Mouse (Mus musculus) forelimb bud, embryonic 11.5 days (tissue): ENCODE results near the gene Ugt1a2.
"Not testable (repeated sequence)": the region's sequence is repeated elsewhere in the genome, so short reads cannot be mapped to it uniquely, and the experiment has no call there.

ENCODE experiments used
- DNase-seq: peaks from one replicate; pipeline ENCODE4 v3.0.0-alpha.2; 2012; ENCODE audit warnings: low read depth, low spot score

Gene Ugt1a2

DNA sequence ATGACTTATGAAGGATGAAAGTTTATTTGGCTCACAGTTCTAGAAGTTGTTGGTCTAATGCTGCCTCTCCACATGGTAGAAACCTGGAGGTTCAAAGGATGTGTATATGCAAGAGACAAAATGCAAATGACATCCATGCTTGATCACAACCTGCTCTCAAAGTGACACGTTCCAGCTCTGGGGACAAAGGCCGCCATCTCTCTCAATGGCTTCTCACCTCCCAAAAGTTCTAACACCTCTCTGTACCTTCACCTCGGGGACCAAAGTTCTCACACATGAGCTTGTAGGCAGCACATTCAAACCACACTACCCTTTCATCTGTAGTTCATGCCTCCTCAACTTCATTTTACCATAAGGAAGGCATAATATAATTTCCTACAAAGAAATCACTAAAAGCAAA is 17.2 kb downstream of the Ugt1a2 start:
- DNase-seq = no peak

GRCm38 (mm10) chr1:88218051-88218450 is 17.6 kb downstream of the Ugt1a2 start:
- DNase-seq = no peak

- DNase-seq = no peak
Measured at GRCm38 (mm10) chr1:88218591-88218990, 18.2 kb downstream of the Ugt1a2 start.

- DNase-seq = no peak
Measured at GRCm38 (mm10) chr1:88219054-88219453, 18.7 kb downstream of the Ugt1a2 start.

- no peak for DNase-seq
Measured at GRCm38 (mm10) chr1:88220336-88220735, 19.9 kb downstream of the Ugt1a2 start.

GRCm38 (mm10) chr1:88222216-88222615 is 21.8 kb downstream of the Ugt1a2 start:
- DNase-seq = no peak

DNA sequence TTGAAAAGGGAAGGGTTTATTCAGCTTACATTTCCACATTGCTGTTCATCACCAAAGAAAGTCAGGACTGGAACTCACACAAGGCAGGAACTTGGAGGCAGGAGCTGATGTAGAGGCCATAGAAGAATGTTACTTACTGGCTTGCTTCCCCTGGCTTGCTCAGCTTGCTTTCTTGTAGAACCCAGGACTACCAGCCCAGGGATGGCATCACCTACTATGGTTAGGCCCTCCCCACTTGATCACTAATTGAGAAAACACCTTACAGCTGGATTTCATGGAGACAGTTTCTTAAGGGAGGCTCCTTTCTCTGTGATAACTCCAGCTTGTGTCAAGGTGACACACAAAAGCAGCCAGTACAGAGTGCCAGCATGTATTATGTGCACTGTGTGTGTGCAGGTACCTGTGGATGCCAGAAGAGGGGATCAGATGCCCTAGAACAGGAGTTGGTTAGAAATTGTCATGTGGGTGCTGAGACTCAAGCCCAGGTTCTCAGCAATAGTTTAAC is 22.7 kb downstream of the Ugt1a2 start:
- DNase-seq = not testable (repeated sequence)

DNA sequence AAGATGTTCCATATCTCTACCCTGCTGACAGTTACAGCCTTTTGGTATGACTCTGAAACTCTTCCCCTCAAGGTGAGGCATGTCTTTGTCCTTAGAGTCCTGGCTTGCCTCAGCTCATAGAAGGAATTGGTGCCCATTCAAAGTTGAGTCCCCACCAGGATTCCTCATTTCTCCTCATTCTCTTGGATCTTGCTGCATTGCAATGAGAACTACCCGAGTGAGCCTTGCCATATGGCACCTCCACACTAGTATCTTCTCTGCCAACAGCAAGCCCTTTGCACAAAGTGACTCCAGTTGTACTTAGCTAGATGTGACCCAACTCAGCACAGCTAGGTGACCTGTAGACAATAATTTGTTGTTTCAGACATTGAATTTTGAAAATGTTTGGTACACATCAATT is 23.2 kb downstream of the Ugt1a2 start:
- no peak for DNase-seq

DNA sequence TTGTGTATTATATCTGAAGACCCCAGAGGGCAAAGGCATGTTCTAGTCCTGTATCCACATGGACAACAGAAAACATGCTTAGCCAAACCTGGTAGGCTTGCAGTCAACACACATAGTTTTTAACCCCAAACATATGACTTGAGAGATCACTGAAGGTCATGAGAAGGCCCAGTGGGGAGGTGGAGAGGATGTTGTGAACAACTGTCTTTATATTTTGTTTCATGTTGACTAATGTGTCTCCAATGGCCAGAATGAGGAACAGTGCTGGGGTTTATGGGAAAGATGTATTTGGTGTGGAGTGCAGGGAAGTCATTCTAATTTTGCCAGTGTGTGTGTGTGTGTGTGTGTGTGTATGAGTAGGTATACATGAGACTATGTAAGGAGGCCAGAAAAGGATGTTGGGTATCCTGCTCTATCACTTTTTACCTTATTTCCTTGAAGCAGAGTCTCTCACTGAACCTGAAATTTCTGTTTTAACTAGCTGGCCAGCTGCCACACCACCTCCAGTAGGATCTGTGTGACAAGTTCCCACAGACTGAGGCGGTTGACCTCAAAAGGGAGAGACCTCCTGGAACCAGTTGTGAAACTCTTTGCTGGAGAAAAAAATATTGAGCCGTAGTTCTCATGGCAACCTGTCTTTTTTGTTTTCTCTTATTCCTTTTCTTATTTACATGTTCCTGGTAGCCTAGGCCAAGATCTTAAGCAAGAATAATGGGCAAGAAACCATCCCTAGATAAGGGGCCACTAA is 23.8 kb downstream of the Ugt1a2 start:
- DNase-seq = no peak

- DNase-seq = not testable (repeated sequence)
Measured at GRCm38 (mm10) chr1:88225301-88225700, 24.9 kb downstream of the Ugt1a2 start.

- DNase-seq = no peak
Measured at GRCm38 (mm10) chr1:88225741-88226140, 25.3 kb downstream of the Ugt1a2 start.

DNA sequence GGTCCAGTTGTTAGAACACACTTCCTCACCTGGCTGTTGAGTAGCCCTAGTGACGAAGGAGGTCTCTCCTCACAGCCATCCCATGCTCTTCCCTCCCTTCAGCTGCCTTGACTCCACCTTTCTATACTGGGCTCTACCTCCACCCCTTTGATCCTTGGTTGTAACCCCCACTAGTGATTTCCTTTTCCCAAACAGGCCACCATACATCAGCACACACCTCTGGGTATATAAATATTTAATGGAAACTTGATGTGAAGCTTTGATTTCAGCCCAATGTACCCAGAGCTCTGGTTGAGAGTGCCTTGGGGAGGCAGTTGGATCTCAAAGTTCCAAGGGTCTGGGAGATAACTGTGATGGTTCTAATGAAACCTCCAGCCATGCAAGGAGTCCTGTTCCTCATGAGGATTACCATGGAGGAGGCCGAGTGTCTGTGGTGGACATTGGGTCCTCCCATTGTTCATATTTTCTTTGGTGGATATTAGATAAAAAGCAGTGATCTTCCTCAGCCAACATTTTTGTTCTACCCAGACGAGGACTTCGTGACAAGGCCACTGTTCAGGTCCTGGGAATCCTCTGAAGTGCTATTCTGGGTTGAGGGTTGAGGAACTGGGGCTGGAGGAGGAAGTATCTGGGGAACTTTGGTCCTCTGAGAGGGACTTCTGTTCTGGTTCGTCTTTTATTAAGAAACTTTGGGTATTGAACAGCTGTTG is 26.4 kb downstream of the Ugt1a2 start, which contains the start of gene Mroh2a:
TSS of gene Mroh2a (plus strand) at position 317 of the 710 bp plus-strand sequence.
- DNase-seq = no peak

DNA sequence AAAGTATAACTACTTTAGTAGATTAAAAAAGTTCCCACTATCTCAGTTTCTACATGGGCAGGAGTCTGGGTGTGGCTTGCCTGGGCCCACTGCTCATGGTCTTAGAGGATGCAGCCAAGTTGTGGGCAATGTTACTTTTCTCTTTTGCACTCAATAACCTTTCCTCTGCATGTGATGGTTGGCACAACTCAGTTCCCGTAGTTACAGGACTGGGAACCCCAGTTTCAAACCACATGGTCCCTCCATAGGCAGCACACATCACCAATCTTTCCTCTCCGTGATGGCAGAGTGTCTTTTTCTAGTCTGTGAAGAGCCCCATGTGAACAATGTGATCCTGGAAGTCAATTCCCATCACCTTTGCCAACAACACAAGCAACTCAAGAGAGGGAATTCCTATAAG is 27.1 kb downstream of the Ugt1a2 start:
- DNase-seq = no peak

DNA sequence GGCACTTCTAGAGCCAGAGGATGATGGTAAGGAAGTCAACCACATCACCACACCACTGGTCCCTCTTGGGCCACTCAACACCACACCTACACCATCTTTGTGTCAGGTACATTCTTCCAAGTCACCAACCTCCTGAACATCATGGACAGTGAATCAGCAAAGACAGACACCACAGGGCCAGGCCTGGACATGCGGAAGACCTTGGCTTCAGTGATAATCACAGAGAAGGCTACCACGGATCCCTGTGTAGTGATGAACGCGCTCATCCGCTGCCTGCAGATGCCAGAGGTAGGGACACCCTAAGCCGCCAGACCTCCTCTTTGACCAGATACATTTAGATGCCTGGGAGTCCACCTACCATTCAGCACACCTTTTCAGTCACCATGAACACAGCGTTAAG is 27.7 kb downstream of the Ugt1a2 start:
- DNase-seq = no peak

GRCm38 (mm10) chr1:88229566-88229965 is 29.2 kb downstream of the Ugt1a2 start:
- DNase-seq = no peak

DNA sequence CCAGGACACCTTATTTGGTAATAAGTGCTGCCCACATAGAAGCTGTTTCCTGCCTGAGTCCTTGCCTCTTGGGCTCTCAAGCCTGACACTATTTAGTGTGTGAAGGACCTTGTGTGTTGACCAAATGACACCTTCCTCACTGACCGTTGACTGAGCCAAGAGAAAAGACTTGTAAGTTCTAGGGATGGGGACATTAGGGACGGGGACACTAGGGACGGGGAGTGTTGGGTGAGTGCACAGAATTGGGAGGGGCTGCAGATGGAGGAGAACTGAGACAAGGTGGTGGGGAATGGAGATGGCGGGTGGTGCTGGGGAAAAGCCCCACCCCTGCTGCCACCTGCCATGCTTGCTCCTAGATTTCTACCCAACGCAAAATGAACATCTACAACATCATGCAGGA is 29.6 kb downstream of the Ugt1a2 start:
- DNase-seq = no peak

DNA sequence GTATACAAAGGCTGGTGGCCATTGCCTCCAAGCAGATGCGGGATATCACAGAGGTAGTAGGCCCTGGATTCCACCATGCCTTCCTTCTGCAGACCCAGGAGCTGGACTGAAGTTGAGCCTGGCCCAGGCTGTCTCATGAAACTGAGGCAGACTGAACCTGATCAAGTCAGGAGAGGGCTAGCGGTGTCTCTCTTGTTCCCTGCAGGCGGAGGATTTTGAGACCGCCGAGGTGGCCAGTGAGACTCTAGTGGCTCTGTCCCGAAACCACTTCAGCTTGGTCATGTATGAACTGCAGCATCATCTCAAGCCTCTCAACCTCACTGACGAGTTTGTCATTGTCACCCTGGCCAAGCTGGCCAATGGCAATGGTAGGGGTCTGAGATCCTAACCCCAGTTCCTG is 30.0 kb downstream of the Ugt1a2 start:
- DNase-seq = no peak

DNA sequence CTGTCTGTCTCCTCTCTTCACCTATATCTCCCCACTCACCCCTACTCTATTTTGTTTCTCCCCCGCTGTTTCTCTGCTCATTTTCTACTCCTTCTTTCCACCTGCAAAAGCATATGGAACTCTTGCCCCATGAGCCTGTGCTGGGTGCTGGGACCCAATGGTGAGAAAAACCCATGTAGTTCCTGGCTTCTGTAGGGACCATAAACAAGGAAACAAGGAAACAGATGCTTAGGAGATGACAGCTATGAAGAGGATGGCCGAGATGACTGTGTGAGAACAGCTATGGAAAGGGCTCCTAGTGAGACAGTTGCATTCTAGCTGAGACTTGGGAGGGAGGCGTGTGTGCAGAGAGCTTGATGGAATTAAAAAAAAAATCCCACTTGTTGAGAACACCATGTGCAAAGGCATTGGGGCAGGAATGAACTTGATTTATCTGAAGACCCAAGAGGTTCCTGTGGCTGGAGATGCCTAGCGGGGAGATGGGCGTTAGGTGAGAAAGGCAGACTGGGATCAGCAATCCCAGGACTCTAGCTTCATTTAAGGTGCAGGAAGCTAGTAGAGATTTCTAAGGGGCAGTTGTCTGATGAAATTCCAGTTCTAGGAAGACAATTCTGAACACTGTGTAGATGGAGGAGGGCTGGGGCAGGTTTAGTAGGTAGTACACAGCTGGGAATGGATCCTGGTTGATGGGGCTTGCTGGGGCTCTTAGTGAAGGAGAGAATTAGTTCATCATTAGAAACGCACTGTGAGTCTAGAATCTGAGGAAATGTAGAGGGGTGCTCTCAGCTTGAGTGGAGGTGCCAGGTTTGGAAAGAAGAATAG is 30.8 kb downstream of the Ugt1a2 start:
- DNase-seq = no peak

DNA sequence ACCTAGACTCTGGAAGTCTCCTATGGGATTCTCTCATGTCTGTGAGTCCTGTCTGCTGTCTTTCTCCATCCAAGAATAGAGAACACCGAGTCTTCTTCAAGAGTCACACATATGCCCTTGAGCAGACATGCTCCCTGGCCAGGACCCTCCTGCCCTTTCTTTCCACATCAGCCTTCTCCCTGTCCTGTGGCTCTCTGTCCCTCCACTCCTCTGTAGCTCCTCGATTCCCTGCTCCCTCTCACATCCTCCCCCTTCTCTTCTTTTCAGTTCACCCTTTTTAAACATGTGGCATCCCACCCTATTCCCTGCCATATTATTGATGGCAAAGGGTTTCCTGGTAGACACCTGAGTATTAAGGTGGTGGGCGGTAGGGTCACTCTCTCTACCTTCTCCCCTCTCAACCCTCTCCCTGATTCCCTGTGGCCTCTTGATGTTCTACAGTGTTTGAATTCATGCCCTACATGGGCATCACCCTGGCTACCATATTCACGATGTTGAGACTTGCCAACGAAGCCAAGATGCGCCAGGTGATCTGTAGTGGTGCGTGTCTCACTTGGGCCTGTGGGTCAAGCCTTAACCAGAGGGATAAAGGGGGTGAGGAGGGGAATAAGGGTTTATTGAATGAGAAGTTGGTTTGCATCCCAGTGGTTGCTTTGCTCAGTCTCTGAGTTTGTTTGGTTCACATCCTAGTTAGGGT is 31.6 kb downstream of the Ugt1a2 start:
- no peak for DNase-seq

DNA sequence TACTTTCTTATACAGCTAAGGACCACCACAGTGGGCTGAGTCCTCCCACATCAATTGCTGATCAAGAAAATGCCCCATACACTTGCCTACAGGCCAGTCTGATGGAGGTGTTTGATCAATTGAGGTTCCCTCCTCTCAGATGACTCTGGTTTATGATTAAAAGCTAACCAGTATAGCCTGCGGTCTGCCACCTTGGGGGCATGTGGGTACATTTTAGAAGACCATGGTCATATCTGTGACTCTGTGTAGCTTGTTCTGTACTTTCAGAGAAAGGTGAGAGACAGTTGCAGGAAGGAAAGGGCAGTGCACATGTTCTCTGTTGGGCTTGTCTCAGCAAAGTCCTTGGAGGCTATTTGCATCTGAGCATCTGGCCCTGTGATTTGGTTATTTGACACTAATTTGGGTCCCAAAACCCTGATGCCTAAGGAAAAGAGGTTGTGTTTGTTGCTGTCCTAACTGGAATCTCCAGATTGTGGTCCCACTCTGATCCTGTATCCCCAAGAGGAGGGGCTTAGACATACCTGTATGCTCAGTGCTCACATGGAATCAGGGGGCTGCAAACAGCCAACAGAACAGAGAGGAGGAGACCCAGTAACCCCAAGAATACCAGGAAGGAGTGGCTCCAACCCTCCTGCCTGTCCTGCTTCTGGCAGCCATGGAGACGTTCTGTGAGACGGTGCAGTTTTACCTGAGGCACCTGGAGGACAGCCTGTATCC is 32.4 kb downstream of the Ugt1a2 start:
- no peak for DNase-seq
